Mouse (Mus musculus): ENCODE measurements at regions not wholly inside any gene's neighbourhood (a gene's known extent, or its start where the extent isn't known, plus 50 kb on each side); places are given as distances from the start of the nearest gene placed in this dataset.

DNA sequence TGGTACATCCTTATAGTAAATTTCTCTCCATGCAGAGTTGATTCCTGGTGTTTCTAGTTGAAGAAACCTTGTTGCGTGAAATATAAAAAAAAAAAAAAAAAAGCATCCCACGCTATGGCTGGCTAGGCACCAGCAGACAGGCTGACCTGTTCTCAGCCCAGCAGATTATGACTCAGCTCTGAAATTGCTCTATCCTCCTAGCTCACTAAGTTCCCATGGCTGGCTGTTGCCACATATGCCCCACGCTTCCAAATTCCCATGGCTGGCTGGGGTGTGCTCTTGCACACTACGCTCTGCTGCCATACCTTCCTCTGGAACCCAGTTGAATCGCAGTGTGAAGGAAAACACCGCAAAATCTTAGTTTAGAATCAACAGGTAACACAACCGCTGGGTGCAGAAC lies 270.1 kb downstream of the Mid1ip1 start:
- Histone ChIP-seq H3K9me3 (no peaks in the 10 kb centered on the region), H3K36me3 (no peaks in the 10 kb centered on the region), H3K4me3 (no peak overlapping the region), H3K27ac (replicated peaks) (no peak overlapping the region), H3K4me2 (replicated peaks) (no peak overlapping the region), H3K9ac (replicated peaks) (no peak overlapping the region), H3K27me3 (peaks cover 2% of the 10 kb centered on the region; the same call in 1 of the 2 replicates), H3K4me1 (no peaks in the 10 kb centered on the region)
- WGBS, result 90% methylated on average over 7 of the region's 7 CpGs
- no peak for ATAC-seq (ENCODE audit: low FRiP score, low read depth)

DNA sequence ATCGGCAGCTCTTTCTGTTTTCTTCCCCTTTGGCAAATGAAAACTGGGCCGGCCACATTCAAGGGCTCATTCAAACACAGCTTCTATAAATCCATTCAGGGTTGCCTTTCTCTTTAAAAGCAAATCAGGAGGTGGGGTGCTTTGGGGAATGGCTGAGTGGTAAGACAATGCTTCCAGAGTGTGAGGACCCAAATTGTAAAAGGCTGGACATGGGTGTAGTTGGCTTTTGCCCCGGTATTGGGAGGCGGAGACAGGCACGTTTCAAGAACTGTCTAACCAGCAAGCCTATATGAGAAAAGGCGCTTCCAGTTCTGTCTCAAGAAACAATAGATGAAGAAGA lies 277.0 kb downstream of the Mid1ip1 start:
- 23% methylated on average over 6 of the region's 6 CpGs for WGBS
- peak overlapping the region; percentile 24; the same call in 1 of the 2 replicates for H3K4me3 ChIP-seq
- H3K9ac ChIP-seq (replicated peaks), result no peak overlapping the region
- ATAC-seq (ENCODE audit: low FRiP score, low read depth), result peak; percentile 36
- peaks cover 18% of the 10 kb centered on the region for H3K4me1 ChIP-seq
- no peaks in the 10 kb centered on the region for H3K9me3 ChIP-seq
- peak overlapping the region; percentile 84 for H3K27ac ChIP-seq (replicated peaks)
- peak overlapping the region; percentile 49 for H3K4me2 ChIP-seq (replicated peaks)
- H3K27me3 ChIP-seq, result peaks cover 16% of the 10 kb centered on the region
- H3K36me3 ChIP-seq, result no peaks in the 10 kb centered on the region

- Histone ChIP-seq H3K4me3 (peak overlapping the region; percentile 24), H3K4me2 (replicated peaks) (peak overlapping the region; percentile 49), H3K9ac (replicated peaks) (0 out of 2 replicates have a peak overlapping the region, but pooled peaks have one; percentile 6), H3K36me3 (no peaks in the 10 kb centered on the region), H3K27ac (replicated peaks) (peak overlapping the region; percentile 84), H3K4me1 (peaks cover 18% of the 10 kb centered on the region), H3K9me3 (no peaks in the 10 kb centered on the region), H3K27me3 (peaks cover 16% of the 10 kb centered on the region)
- 20% methylated on average over 19 of the region's 19 CpGs for WGBS
- peak; percentile 80 for ATAC-seq (ENCODE audit: low FRiP score, low read depth)
Measured at GRCm38 (mm10) chrX:10992211-10993004, 277.6 kb downstream of the Mid1ip1 start.

GRCm38 (mm10) chrX:10993005-10993377 lies 278.2 kb downstream of the Mid1ip1 start:
- H3K36me3 ChIP-seq, result no peaks in the 10 kb centered on the region
- H3K4me3 ChIP-seq, result no peak overlapping the region
- peaks cover 16% of the 10 kb centered on the region for H3K27me3 ChIP-seq
- ATAC-seq (ENCODE audit: low FRiP score, low read depth), result peak; percentile 55
- H3K4me2 ChIP-seq (replicated peaks), result peak overlapping the region; percentile 49
- peak overlapping the region; percentile 84 for H3K27ac ChIP-seq (replicated peaks)
- peaks cover 18% of the 10 kb centered on the region for H3K4me1 ChIP-seq
- H3K9me3 ChIP-seq, result no peaks in the 10 kb centered on the region
- 0 out of 2 replicates have a peak overlapping the region, but pooled peaks have one; percentile 6 for H3K9ac ChIP-seq (replicated peaks)
- 24% methylated on average over 6 of the region's 6 CpGs for WGBS

DNA sequence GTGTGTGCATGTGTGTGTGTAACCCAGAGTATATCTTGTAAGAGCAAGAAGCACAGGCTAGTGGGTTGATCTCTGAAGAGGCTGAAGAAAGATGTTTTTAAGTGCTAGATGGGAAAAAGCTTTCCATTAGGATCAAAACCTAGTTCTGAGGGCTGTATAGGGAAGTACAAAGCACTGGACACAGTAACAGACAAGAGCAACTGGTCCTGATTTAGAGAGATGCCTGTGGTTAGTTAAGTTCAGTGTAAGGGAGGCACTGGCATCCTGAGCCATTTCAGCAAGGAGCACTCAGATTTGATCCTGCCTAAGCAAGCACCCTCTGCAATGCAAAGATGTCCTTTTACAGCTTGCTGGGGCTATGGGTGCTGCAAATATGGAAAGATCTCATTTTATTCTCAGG lies 280.1 kb downstream of the Mid1ip1 start:
- no peak overlapping the region for H3K27ac ChIP-seq (replicated peaks)
- no peak overlapping the region for H3K4me2 ChIP-seq (replicated peaks)
- H3K36me3 ChIP-seq, result no peaks in the 10 kb centered on the region
- H3K4me3 ChIP-seq, result no peak overlapping the region
- peaks cover 13% of the 10 kb centered on the region for H3K27me3 ChIP-seq
- peaks cover 18% of the 10 kb centered on the region for H3K4me1 ChIP-seq
- no peak for ATAC-seq (ENCODE audit: low FRiP score, low read depth)
- no peak overlapping the region for H3K9ac ChIP-seq (replicated peaks)
- no peaks in the 10 kb centered on the region for H3K9me3 ChIP-seq

DNA sequence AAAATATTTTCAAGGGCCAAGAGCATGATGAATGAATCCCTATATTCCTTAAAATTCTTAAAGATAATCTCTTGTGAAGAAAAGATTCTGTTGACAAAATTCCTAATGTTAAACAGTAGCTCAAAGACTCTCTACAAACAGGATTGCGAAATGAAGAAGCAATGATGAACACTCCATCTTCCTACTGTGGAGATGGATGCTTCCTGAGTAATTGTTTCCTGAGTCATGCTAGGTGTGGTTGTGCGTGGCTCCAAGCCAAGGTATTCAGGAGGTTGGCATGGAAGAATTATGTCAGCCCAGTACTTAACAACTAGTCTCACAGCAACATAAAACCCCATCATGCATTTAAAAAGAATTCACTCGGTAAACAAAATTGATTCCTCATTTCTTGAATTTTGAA lies 286.4 kb downstream of the Mid1ip1 start:
- Histone ChIP-seq H3K27me3 (no peaks in the 10 kb centered on the region), H3K9ac (replicated peaks) (no peak overlapping the region), H3K4me2 (replicated peaks) (no peak overlapping the region), H3K4me1 (no peaks in the 10 kb centered on the region), H3K4me3 (no peak overlapping the region), H3K9me3 (no peaks in the 10 kb centered on the region), H3K27ac (replicated peaks) (no peak overlapping the region), H3K36me3 (no peaks in the 10 kb centered on the region)
- ATAC-seq (ENCODE audit: low FRiP score, low read depth), result no peak
- WGBS, result 89% methylated on average over 3 of the region's 3 CpGs

DNA sequence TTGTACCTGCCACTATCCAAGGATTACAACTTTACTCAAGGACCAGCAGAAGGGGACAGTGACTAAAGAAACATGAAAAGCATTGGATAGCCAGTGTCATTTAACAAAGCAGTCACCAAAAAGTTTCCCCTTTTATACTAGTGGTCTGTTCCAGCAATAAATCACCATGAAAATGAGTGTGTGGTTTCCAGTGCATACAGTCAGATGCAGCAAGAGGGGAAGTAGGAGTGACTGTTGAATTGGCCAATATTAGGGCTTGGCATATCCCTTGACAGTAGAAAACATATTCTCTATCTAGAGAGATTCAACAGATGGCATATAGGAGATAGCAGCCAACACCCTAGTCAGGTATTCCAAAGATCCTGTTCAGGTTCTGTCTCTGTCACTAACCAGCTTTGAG lies 259.8 kb upstream of the H2al1a start:
- Histone ChIP-seq H3K4me2 (replicated peaks) (no peak overlapping the region), H3K9ac (replicated peaks) (no peak overlapping the region), H3K27me3 (no peaks in the 10 kb centered on the region)

DNA sequence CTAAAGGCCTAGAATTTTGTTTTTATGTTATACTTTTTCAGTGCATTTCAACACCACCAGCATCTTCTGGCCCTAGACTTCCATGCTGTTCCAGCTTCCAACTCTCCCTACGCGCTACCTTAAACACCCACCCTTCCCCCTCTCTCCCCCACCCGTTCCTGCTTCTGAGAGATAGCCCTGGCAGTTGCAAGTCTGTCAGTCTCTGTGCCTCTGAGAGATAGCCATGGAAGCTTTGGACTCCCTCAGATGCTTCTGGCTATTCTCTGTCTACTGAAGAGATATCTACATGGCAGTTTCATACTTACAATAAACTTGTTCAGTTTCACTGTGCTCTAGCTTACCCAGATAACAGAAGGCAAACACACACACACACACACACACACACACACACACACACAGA lies 252.3 kb upstream of the H2al1a start:
- H3K36me3 ChIP-seq, result no peaks in the 10 kb centered on the region
- no peak overlapping the region for H3K9ac ChIP-seq (replicated peaks)
- 100% methylated on average over 3 of the region's 3 CpGs for WGBS
- ATAC-seq (ENCODE audit: low FRiP score, low read depth), result no peak
- no peaks in the 10 kb centered on the region for H3K4me1 ChIP-seq
- no peaks in the 10 kb centered on the region for H3K27me3 ChIP-seq
- no peaks in the 10 kb centered on the region for H3K9me3 ChIP-seq
- no peak overlapping the region for H3K4me2 ChIP-seq (replicated peaks)
- no peak overlapping the region for H3K27ac ChIP-seq (replicated peaks)
- no peak overlapping the region for H3K4me3 ChIP-seq

More for the DNA sequence above, 259.8 kb upstream of the H2al1a start:
- Histone ChIP-seq H3K4me1 (no peaks in the 10 kb centered on the region), H3K36me3 (no peaks in the 10 kb centered on the region), H3K4me3 (no peak overlapping the region), H3K9me3 (no peaks in the 10 kb centered on the region), H3K27ac (replicated peaks) (no peak overlapping the region)
- ATAC-seq (ENCODE audit: low FRiP score, low read depth), result no peak

GRCm38 (mm10) chrX:11082171-11082570 lies 216.9 kb upstream of the H2al1a start:
- H3K4me2 ChIP-seq (replicated peaks), result no peak overlapping the region
- H3K27me3 ChIP-seq, result no peaks in the 10 kb centered on the region
- H3K4me3 ChIP-seq, result no peak overlapping the region
- no peak overlapping the region for H3K9ac ChIP-seq (replicated peaks)
- ATAC-seq (ENCODE audit: low FRiP score, low read depth), result no peak
- no peaks in the 10 kb centered on the region for H3K36me3 ChIP-seq
- no peaks in the 10 kb centered on the region for H3K9me3 ChIP-seq
- H3K27ac ChIP-seq (replicated peaks), result no peak overlapping the region
- 71% methylated on average over 3 of the region's 3 CpGs for WGBS
- H3K4me1 ChIP-seq, result no peaks in the 10 kb centered on the region

GRCm38 (mm10) chrX:11082845-11083244 lies 216.2 kb upstream of the H2al1a start:
- 78% methylated on average over 3 of the region's 3 CpGs for WGBS
- Histone ChIP-seq H3K36me3 (no peaks in the 10 kb centered on the region), H3K4me1 (no peaks in the 10 kb centered on the region), H3K9me3 (no peaks in the 10 kb centered on the region), H3K4me2 (replicated peaks) (no peak overlapping the region), H3K4me3 (no peak overlapping the region), H3K27ac (replicated peaks) (no peak overlapping the region), H3K9ac (replicated peaks) (no peak overlapping the region), H3K27me3 (no peaks in the 10 kb centered on the region)
- ATAC-seq (ENCODE audit: low FRiP score, low read depth), result no peak

DNA sequence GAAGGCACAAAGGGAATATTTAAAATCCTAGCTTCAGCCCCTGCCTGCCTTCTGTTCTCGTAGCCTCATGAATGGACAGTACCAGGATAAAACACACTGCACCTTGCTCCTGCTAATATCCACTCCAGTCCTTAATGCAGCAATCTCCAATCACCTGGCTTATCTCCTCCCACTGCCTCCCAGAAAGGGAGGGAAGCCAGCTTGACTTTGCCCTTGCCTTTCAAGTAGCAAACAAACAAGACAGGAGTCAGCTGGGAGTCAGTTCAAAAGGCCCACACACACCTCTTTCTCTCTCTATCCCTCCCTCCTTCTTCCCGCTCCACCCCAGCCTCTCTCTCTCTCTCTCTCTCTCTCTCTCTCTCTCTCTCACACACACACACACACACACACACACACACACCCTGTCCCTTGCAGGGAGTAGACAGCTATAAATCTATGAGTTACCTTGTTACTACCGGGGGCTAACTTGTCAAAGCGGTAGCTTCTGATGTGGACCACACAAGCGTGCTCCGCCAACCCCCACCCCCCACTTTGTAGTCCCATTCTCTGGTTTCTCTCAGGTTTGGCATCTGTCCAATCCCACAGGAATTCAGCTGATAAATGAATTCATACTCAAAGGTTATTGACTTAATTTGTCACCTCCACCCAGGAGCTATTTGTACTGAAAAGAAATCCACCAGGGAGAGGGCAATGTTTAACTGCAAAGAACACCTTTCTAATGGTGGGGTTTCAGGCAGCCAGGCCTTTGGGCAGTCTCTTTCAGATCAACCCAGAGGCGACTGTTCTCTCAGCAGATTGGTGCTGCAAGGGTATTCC lies 212.6 kb upstream of the H2al1a start:
- H3K27me3 ChIP-seq, result no peaks in the 10 kb centered on the region
- 57% methylated on average over 6 of the region's 7 CpGs for WGBS

GRCm38 (mm10) chrX:11087913-11088312 lies 211.1 kb upstream of the H2al1a start:
- Histone ChIP-seq H3K27me3 (no peaks in the 10 kb centered on the region), H3K4me3 (no peak overlapping the region), H3K4me2 (replicated peaks) (peak overlapping the region; percentile 13; the same call in 1 of the 2 replicates), H3K9ac (replicated peaks) (no peak overlapping the region), H3K36me3 (no peaks in the 10 kb centered on the region), H3K9me3 (no peaks in the 10 kb centered on the region), H3K4me1 (0 out of 2 replicates have a peak, but pooled peaks cover 3% of the 10 kb centered on the region), H3K27ac (replicated peaks) (no peak overlapping the region)
- WGBS, result 39% methylated on average over 8 of the region's 14 CpGs
- ATAC-seq (ENCODE audit: low FRiP score, low read depth), result peak; percentile 56; the same call in 1 of the 2 replicates

More for the DNA sequence above, 212.6 kb upstream of the H2al1a start:
- Histone ChIP-seq H3K4me2 (replicated peaks) (no peak overlapping the region), H3K9ac (replicated peaks) (no peak overlapping the region), H3K9me3 (no peaks in the 10 kb centered on the region), H3K4me3 (no peak overlapping the region), H3K4me1 (0 out of 2 replicates have a peak, but pooled peaks cover 3% of the 10 kb centered on the region), H3K27ac (replicated peaks) (no peak overlapping the region), H3K36me3 (no peaks in the 10 kb centered on the region)
- no peak for ATAC-seq (ENCODE audit: low FRiP score, low read depth)
